Mouse (Mus musculus): ENCODE data around the gene Ccdc60. TPM values are rescaled to one million over a fixed set of nuclear protein-coding genes. Genes with fewer than 3 reads are reported as not detected.
"Not testable (repeated sequence)": the region's sequence is repeated elsewhere in the genome, so short reads cannot be mapped to it uniquely, and the experiment has no call there.

Ccdc60 gene
- 0.46 and 0.52 TPM in 2 replicates for polyA plus RNA-seq (2016; fragmentation: Nextera tagmentation; extraction: Ambion mirVana)

- peaks cover 21% of the 10 kb centered on the region for H3K4me1 ChIP-seq (replicated peaks)
- peak within 1 kb of the TSS; percentile 71 for H3K4me2 ChIP-seq
- H3K27ac ChIP-seq (ENCODE audit: poor library complexity, severe bottlenecking): no peak within 1 kb of the TSS
- no peaks in the 10 kb centered on the region for H3K9me3 ChIP-seq (replicated peaks)
- WGBS: 8% methylated on average over 28 of the region's 28 CpGs
- H3K27me3 ChIP-seq (replicated peaks): no peaks in the 10 kb centered on the region
- peak within 1 kb of the TSS; percentile 37 for H3K4me3 ChIP-seq
- no peaks in the 10 kb centered on the region for H3K36me3 ChIP-seq
- peak within 1 kb of the TSS; percentile 25; the same call in 1 of the 2 replicates for H3K9ac ChIP-seq
- ATAC-seq (ENCODE audit: insufficient number of reproducible peaks, low FRiP score): peak; percentile 63; the same call in 1 of the 2 replicates
Observed at GRCm38 (mm10) chr5:116288849-116289570, at the start of gene Ccdc60. Ccdc60 (minus strand) TSS chr5:116288985.

GRCm38 (mm10) chr5:116336191-116336590 is 47.4 kb upstream of the Ccdc60 start:
- ATAC-seq (ENCODE audit: insufficient number of reproducible peaks, low FRiP score): no peak
- Histone ChIP-seq H3K4me1 (replicated peaks) (no peaks in the 10 kb centered on the region), H3K4me3 (no peak overlapping the region), H3K36me3 (no peaks in the 10 kb centered on the region), H3K9me3 (replicated peaks) (peaks cover 15% of the 10 kb centered on the region), H3K27ac (ENCODE audit: poor library complexity, severe bottlenecking) (no peak overlapping the region), H3K27me3 (replicated peaks) (no peaks in the 10 kb centered on the region), H3K4me2 (no peak overlapping the region), H3K9ac (no peak overlapping the region)

- Histone ChIP-seq H3K27ac (ENCODE audit: poor library complexity, severe bottlenecking) (no peak overlapping the region), H3K4me1 (replicated peaks) (no peaks in the 10 kb centered on the region), H3K9ac (no peak overlapping the region), H3K9me3 (replicated peaks) (peaks cover 20% of the 10 kb centered on the region), H3K36me3 (no peaks in the 10 kb centered on the region), H3K27me3 (replicated peaks) (no peaks in the 10 kb centered on the region), H3K4me3 (no peak overlapping the region), H3K4me2 (no peak overlapping the region)
- WGBS: 74% methylated on average over 4 of the region's 4 CpGs
- no peak for ATAC-seq (ENCODE audit: insufficient number of reproducible peaks, low FRiP score)
Observed at GRCm38 (mm10) chr5:116328911-116329310, 40.1 kb upstream of the Ccdc60 start.

GRCm38 (mm10) chr5:116323401-116323800 is 34.6 kb upstream of the Ccdc60 start:
- Histone ChIP-seq H3K4me1 (replicated peaks) (no peaks in the 10 kb centered on the region), H3K4me2 (no peak overlapping the region), H3K4me3 (no peak overlapping the region), H3K9me3 (replicated peaks) (0 out of 2 replicates have a peak, but pooled peaks cover 6% of the 10 kb centered on the region), H3K9ac (no peak overlapping the region), H3K27ac (ENCODE audit: poor library complexity, severe bottlenecking) (no peak overlapping the region), H3K36me3 (no peaks in the 10 kb centered on the region), H3K27me3 (replicated peaks) (0 out of 2 replicates have a peak, but pooled peaks cover 8% of the 10 kb centered on the region)
- 71% methylated on average over 5 of the region's 5 CpGs for WGBS
- ATAC-seq (ENCODE audit: insufficient number of reproducible peaks, low FRiP score): no peak

GRCm38 (mm10) chr5:116322365-116323027 is 33.7 kb upstream of the Ccdc60 start:
- no peak overlapping the region for H3K27ac ChIP-seq (ENCODE audit: poor library complexity, severe bottlenecking)
- H3K36me3 ChIP-seq: no peaks in the 10 kb centered on the region
- H3K4me1 ChIP-seq (replicated peaks): peaks cover under 1% of the 10 kb centered on the region; the same call in 1 of the 2 replicates
- H3K4me3 ChIP-seq: no peak overlapping the region
- H3K4me2 ChIP-seq: no peak overlapping the region
- ATAC-seq (ENCODE audit: insufficient number of reproducible peaks, low FRiP score): no peak
- H3K27me3 ChIP-seq (replicated peaks): 0 out of 2 replicates have a peak, but pooled peaks cover 8% of the 10 kb centered on the region
- 56% methylated on average over 15 of the region's 15 CpGs for WGBS
- H3K9ac ChIP-seq: no peak overlapping the region
- H3K9me3 ChIP-seq (replicated peaks): 0 out of 2 replicates have a peak, but pooled peaks cover 6% of the 10 kb centered on the region

GRCm38 (mm10) chr5:116313711-116314110 is 24.9 kb upstream of the Ccdc60 start:
- Histone ChIP-seq H3K27ac (ENCODE audit: poor library complexity, severe bottlenecking) (no peak overlapping the region), H3K36me3 (no peaks in the 10 kb centered on the region), H3K9me3 (replicated peaks) (no peaks in the 10 kb centered on the region), H3K4me2 (no peak overlapping the region), H3K9ac (no peak overlapping the region), H3K27me3 (replicated peaks) (0 out of 2 replicates have a peak, but pooled peaks cover under 1% of the 10 kb centered on the region), H3K4me1 (replicated peaks) (peaks cover 14% of the 10 kb centered on the region), H3K4me3 (no peak overlapping the region)
- no peak for ATAC-seq (ENCODE audit: insufficient number of reproducible peaks, low FRiP score)
- WGBS: 89% methylated on average over 8 of the region's 8 CpGs

- Histone ChIP-seq H3K9ac (no peak overlapping the region), H3K4me2 (no peak overlapping the region), H3K27ac (ENCODE audit: poor library complexity, severe bottlenecking) (no peak overlapping the region), H3K4me1 (replicated peaks) (peaks cover 14% of the 10 kb centered on the region), H3K27me3 (replicated peaks) (no peaks in the 10 kb centered on the region), H3K9me3 (replicated peaks) (no peaks in the 10 kb centered on the region), H3K4me3 (no peak overlapping the region), H3K36me3 (no peaks in the 10 kb centered on the region)
- ATAC-seq (ENCODE audit: insufficient number of reproducible peaks, low FRiP score): no peak
- WGBS: 69% methylated on average over 15 of the region's 15 CpGs
Observed at GRCm38 (mm10) chr5:116312111-116312737, 23.4 kb upstream of the Ccdc60 start.

GRCm38 (mm10) chr5:116311636-116312035 is 22.9 kb upstream of the Ccdc60 start:
- no peak overlapping the region for H3K27ac ChIP-seq (ENCODE audit: poor library complexity, severe bottlenecking)
- H3K4me2 ChIP-seq: no peak overlapping the region
- no peaks in the 10 kb centered on the region for H3K27me3 ChIP-seq (replicated peaks)
- H3K9ac ChIP-seq: no peak overlapping the region
- H3K9me3 ChIP-seq (replicated peaks): 0 out of 2 replicates have a peak, but pooled peaks cover 4% of the 10 kb centered on the region
- H3K4me1 ChIP-seq (replicated peaks): peaks cover 11% of the 10 kb centered on the region; the same call in 1 of the 2 replicates
- ATAC-seq (ENCODE audit: insufficient number of reproducible peaks, low FRiP score): no peak
- H3K36me3 ChIP-seq: no peaks in the 10 kb centered on the region
- WGBS: 88% methylated on average over 6 of the region's 6 CpGs
- H3K4me3 ChIP-seq: no peak overlapping the region

GRCm38 (mm10) chr5:116309383-116309801 is 20.6 kb upstream of the Ccdc60 start:
- Histone ChIP-seq H3K36me3 (no peaks in the 10 kb centered on the region), H3K9ac (no peak overlapping the region; the same call in 1 of the 2 replicates), H3K4me1 (replicated peaks) (peaks cover 11% of the 10 kb centered on the region; the same call in 1 of the 2 replicates), H3K27ac (ENCODE audit: poor library complexity, severe bottlenecking) (peak overlapping the region; percentile 34; the same call in 1 of the 2 replicates), H3K27me3 (replicated peaks) (no peaks in the 10 kb centered on the region), H3K4me2 (peak overlapping the region; percentile 19), H3K4me3 (no peak overlapping the region), H3K9me3 (replicated peaks) (0 out of 2 replicates have a peak, but pooled peaks cover 5% of the 10 kb centered on the region)
- 22% methylated on average over 6 of the region's 6 CpGs for WGBS
- ATAC-seq (ENCODE audit: insufficient number of reproducible peaks, low FRiP score): peak; percentile 84

GRCm38 (mm10) chr5:116305557-116305956 is 16.8 kb upstream of the Ccdc60 start:
- Histone ChIP-seq H3K9ac (no peak overlapping the region), H3K4me1 (replicated peaks) (peaks cover 18% of the 10 kb centered on the region), H3K36me3 (no peaks in the 10 kb centered on the region), H3K27ac (ENCODE audit: poor library complexity, severe bottlenecking) (peak overlapping the region; percentile 10; the same call in 1 of the 2 replicates), H3K9me3 (replicated peaks) (0 out of 2 replicates have a peak, but pooled peaks cover 5% of the 10 kb centered on the region), H3K4me2 (no peak overlapping the region), H3K27me3 (replicated peaks) (no peaks in the 10 kb centered on the region), H3K4me3 (no peak overlapping the region)
- 68% methylated on average over 4 of the region's 4 CpGs for WGBS
- 0 out of 2 replicates have a peak, but pooled peaks have one; percentile 20 for ATAC-seq (ENCODE audit: insufficient number of reproducible peaks, low FRiP score)

- H3K36me3 ChIP-seq; ATAC-seq (ENCODE audit: insufficient number of reproducible peaks, low FRiP score); H3K9me3 ChIP-seq (replicated peaks); H3K9ac ChIP-seq; H3K4me2 ChIP-seq; H3K4me3 ChIP-seq; H3K27me3 ChIP-seq (replicated peaks): not testable (repeated sequence)
- Histone ChIP-seq H3K4me1 (replicated peaks) (peaks cover 18% of the 10 kb centered on the region), H3K27ac (ENCODE audit: poor library complexity, severe bottlenecking) (peak overlapping the region; percentile 10; the same call in 1 of the 2 replicates)
Observed at GRCm38 (mm10) chr5:116305146-116305545, 16.4 kb upstream of the Ccdc60 start.
